Mouse (Mus musculus): ENCODE results near the gene Fam83f.

DNA sequence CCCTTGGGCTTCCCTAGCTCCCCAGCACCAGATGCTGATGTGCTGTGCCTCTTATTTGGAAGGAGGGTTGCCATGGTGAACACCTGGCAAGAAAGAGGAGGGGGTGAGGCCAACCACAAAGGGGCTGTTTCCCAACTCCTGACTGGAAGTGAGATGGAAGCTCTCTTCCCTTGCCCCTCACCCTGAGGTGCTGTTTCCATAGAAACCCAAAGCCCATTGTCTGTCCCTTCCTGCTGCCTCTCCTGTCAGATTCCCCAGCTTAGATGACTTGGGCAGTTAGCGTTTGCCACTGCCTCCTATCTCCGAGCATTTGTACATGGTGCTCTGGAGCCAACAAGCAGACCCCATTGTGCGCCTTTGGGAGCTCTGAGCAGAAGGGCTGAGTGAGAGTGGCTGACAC lies 21.8 kb downstream of the Fam83f start:
- no peak for TF ChIP-seq CTCF (IDR thresholded peaks at IDR 0.05; ENCODE audit: low read depth, low read length)
- no peak for TF ChIP-seq POLR2A (IDR thresholded peaks at IDR 0.05; ENCODE audit: borderline replicate concordance, low read depth, low read length)

All from bone marrow macrophage, adult 2 months (primary cell).